Mouse (Mus musculus): ENCODE measurements around the gene Gab3. TPM values are rescaled to one million over a fixed set of nuclear protein-coding genes. Genes with fewer than 3 reads are reported as not detected.

Gab3 gene
- polyA plus RNA-seq (2012; fragmentation: generic; extraction: Trizol) = 0.04 TPM

- peak within 1 kb of the TSS; percentile 59 for H3K4me2 ChIP-seq (ENCODE audit: low read depth)
- H3ac ChIP-seq (ENCODE audit: control insufficient read depth, insufficient read length) = no peak within 1 kb of the TSS
- TF ChIP-seq POLR2AphosphoS2 (IDR thresholded peaks at IDR 0.05; ENCODE audit: insufficient read length, low read depth) = no peak
- TF ChIP-seq USF1 (IDR thresholded peaks at IDR 0.05; ENCODE audit: low read depth) = no peak
- TF ChIP-seq MYOG (IDR thresholded peaks at IDR 0.05; ENCODE audit: control insufficient read depth in 1 of 3, insufficient read depth in 1 of 3, insufficient read length in 2 of 3, low read depth in 2 of 3) = no peak
- TF ChIP-seq SRF (IDR thresholded peaks at IDR 0.05; ENCODE audit: control insufficient read depth, insufficient read length, low read depth) = no peak
- TF ChIP-seq TCF3 (IDR thresholded peaks at IDR 0.05; ENCODE audit: insufficient read length, low read depth) = no peak
- no peak for TF ChIP-seq TCF12 (IDR thresholded peaks at IDR 0.05; ENCODE audit: insufficient read depth, poor library complexity, severe bottlenecking)
- no peak for TF ChIP-seq POLR2A (IDR thresholded peaks at IDR 0.05; ENCODE audit: insufficient read length, low read depth)
- no peak for TF ChIP-seq E2F4 (IDR thresholded peaks at IDR 0.05; ENCODE audit: insufficient read depth)
- TF ChIP-seq MAX (IDR thresholded peaks at IDR 0.05; ENCODE audit: low read depth) = no peak
- no peak for TF ChIP-seq CEBPB (IDR thresholded peaks at IDR 0.05; ENCODE audit: insufficient read depth, poor library complexity, severe bottlenecking)
- no peak for TF ChIP-seq MYOD1 (IDR thresholded peaks at IDR 0.05; ENCODE audit: control insufficient read depth in 1 of 3, insufficient read length in 2 of 3, low read depth in 2 of 3)
- no peak for TF ChIP-seq REST (IDR thresholded peaks at IDR 0.05; ENCODE audit: insufficient read depth, insufficient read length)
- no peak within 1 kb of the TSS for H3K4me3 ChIP-seq
- H3K79me2 ChIP-seq (ENCODE audit: control insufficient read depth, insufficient read depth) = no peaks in the 10 kb centered on the region
- H3K36me3 ChIP-seq (ENCODE audit: control insufficient read depth, insufficient read depth) = no peaks in the 10 kb centered on the region
- H3K27me3 ChIP-seq (ENCODE audit: control insufficient read depth, insufficient read depth, insufficient read length) = no peaks in the 10 kb centered on the region
These were observed at the start of gene Gab3 for GRCm38 (mm10) chrX:75084774-75085508. Gab3 (minus strand) TSS chrX:75085458.

DNA sequence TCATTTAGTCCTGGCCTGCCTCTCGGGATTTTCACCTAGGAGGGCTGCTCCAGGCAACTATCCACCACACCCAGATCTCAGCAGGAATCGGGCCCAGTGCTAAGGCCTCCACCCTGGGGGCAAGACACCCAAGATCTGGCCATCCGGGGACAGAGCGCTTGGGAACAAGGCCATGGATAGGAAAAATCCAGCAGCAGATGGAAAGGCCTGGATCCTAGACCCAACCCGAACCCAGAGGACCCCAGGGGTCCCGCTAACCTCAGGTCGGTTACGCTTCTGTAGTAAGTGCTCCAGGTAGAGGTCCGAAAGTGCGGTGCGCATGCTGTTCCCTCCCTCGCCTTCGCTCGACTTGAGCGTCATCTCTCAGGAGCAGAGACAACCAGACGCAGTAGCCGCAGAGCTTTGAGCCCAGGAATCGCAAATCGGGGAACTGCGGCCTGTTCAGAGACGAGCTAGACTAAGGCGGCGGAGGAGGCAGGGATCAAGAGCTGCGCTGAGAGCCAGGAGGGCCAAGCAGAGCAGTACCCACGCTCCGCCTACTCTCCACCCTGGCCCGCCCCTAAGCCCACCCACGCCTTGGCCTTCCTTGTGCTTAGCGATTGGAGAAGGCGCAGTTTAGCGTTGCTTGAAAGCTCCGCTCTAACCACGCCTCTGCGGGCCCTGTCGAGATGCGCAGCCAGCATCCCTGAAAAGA lies 45.4 kb upstream of the Gab3 start, which contains the start of gene Mpp1:
Mpp1 (minus strand) TSS at position 550 of the 694 bp plus-strand sequence.
- TF ChIP-seq REST (IDR thresholded peaks at IDR 0.05; ENCODE audit: insufficient read depth, insufficient read length) = no peak
- no peak for TF ChIP-seq USF1 (IDR thresholded peaks at IDR 0.05; ENCODE audit: low read depth)
- TF ChIP-seq POLR2AphosphoS2 (IDR thresholded peaks at IDR 0.05; ENCODE audit: insufficient read length, low read depth) = peak; percentile 66
- TF ChIP-seq POLR2A (IDR thresholded peaks at IDR 0.05; ENCODE audit: insufficient read length, low read depth) = peak; percentile 76
- Histone ChIP-seq H3K27me3 (ENCODE audit: control insufficient read depth, insufficient read depth, insufficient read length) (no peaks in the 10 kb centered on the region), H3ac (ENCODE audit: control insufficient read depth, insufficient read length) (no peak within 1 kb of the TSS)

GRCm38 (mm10) chrX:75129474-75129873 lies 44.2 kb upstream of the Gab3 start:
- Histone ChIP-seq H3ac (ENCODE audit: control insufficient read depth, insufficient read length) (no peak overlapping the region), H3K36me3 (ENCODE audit: control insufficient read depth, insufficient read depth) (no peaks in the 10 kb centered on the region), H3K4me3 (peak overlapping the region; percentile 50), H3K27me3 (ENCODE audit: control insufficient read depth, insufficient read depth, insufficient read length) (no peaks in the 10 kb centered on the region), H3K79me2 (ENCODE audit: control insufficient read depth, insufficient read depth) (peaks cover 4% of the 10 kb centered on the region), H3K4me2 (ENCODE audit: low read depth) (peak overlapping the region; percentile 78)
- TF ChIP-seq MAX (IDR thresholded peaks at IDR 0.05; ENCODE audit: low read depth) (no peak), TCF12 (IDR thresholded peaks at IDR 0.05; ENCODE audit: insufficient read depth, poor library complexity, severe bottlenecking) (no peak), TCF3 (IDR thresholded peaks at IDR 0.05; ENCODE audit: insufficient read length, low read depth) (no peak)

More for the DNA sequence above, 45.4 kb upstream of the Gab3 start, which contains the start of gene Mpp1:
- Histone ChIP-seq H3K36me3 (ENCODE audit: control insufficient read depth, insufficient read depth) (no peaks in the 10 kb centered on the region), H3K79me2 (ENCODE audit: control insufficient read depth, insufficient read depth) (peaks cover 4% of the 10 kb centered on the region), H3K4me2 (ENCODE audit: low read depth) (peak within 1 kb of the TSS; percentile 78), H3K4me3 (peak within 1 kb of the TSS; percentile 50)

GRCm38 (mm10) chrX:75128333-75128980 lies 43.2 kb upstream of the Gab3 start:
- Histone ChIP-seq H3K36me3 (ENCODE audit: control insufficient read depth, insufficient read depth) (peaks cover 4% of the 10 kb centered on the region), H3ac (ENCODE audit: control insufficient read depth, insufficient read length) (no peak overlapping the region), H3K4me3 (no peak overlapping the region), H3K27me3 (ENCODE audit: control insufficient read depth, insufficient read depth, insufficient read length) (no peaks in the 10 kb centered on the region), H3K79me2 (ENCODE audit: control insufficient read depth, insufficient read depth) (peaks cover 4% of the 10 kb centered on the region), H3K4me2 (ENCODE audit: low read depth) (peak overlapping the region; percentile 21)
- TF ChIP-seq MYOD1 (IDR thresholded peaks at IDR 0.05; ENCODE audit: control insufficient read depth in 1 of 3, insufficient read length in 2 of 3, low read depth in 2 of 3) = no peak
- no peak for TF ChIP-seq REST (IDR thresholded peaks at IDR 0.05; ENCODE audit: insufficient read depth, insufficient read length)
- TF ChIP-seq CEBPB (IDR thresholded peaks at IDR 0.05; ENCODE audit: insufficient read depth, poor library complexity, severe bottlenecking) = no peak
- no peak for TF ChIP-seq SRF (IDR thresholded peaks at IDR 0.05; ENCODE audit: control insufficient read depth, insufficient read length, low read depth)
- TF ChIP-seq POLR2AphosphoS2 (IDR thresholded peaks at IDR 0.05; ENCODE audit: insufficient read length, low read depth) = no peak
- no peak for TF ChIP-seq TCF12 (IDR thresholded peaks at IDR 0.05; ENCODE audit: insufficient read depth, poor library complexity, severe bottlenecking)
- TF ChIP-seq TCF3 (IDR thresholded peaks at IDR 0.05; ENCODE audit: insufficient read length, low read depth) = no peak
- no peak for TF ChIP-seq E2F4 (IDR thresholded peaks at IDR 0.05; ENCODE audit: insufficient read depth)
- TF ChIP-seq USF1 (IDR thresholded peaks at IDR 0.05; ENCODE audit: low read depth) = no peak
- no peak for TF ChIP-seq MYOG (IDR thresholded peaks at IDR 0.05; ENCODE audit: control insufficient read depth in 1 of 3, insufficient read depth in 1 of 3, insufficient read length in 2 of 3, low read depth in 2 of 3)
- TF ChIP-seq POLR2A (IDR thresholded peaks at IDR 0.05; ENCODE audit: insufficient read length, low read depth) = no peak
- no peak for TF ChIP-seq MAX (IDR thresholded peaks at IDR 0.05; ENCODE audit: low read depth)

Measured in myocyte (in vitro differentiated cells).